Mouse (Mus musculus) thymus, postnatal 25 days (tissue): ENCODE data around the gene Gm5901.

Source experiments
- DNase-seq: peaks from one replicate; pipeline ENCODE4 v3.0.0; 2022

The Gm5901 gene

DNA sequence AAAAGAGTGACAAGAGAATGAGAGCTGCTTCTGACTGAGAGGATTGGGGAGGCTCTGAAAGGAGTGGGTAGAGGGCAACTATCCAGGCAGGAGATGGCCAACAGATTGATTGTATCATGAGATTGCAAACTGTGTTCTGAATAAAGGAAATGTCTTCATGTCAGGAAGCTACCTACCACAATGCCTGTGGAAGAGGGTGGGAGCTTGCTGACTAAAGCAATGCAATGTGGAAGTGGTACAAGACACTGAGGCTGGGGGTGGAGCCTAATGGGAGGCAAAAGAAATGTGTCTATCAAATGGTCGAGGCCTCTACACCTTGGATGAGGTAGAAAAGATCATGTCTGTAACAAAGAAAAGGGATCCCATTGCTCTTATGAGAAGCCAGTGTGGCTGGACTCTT is 31.5 kb downstream of the Gm5901 start:
- DNase-seq = no peak

DNA sequence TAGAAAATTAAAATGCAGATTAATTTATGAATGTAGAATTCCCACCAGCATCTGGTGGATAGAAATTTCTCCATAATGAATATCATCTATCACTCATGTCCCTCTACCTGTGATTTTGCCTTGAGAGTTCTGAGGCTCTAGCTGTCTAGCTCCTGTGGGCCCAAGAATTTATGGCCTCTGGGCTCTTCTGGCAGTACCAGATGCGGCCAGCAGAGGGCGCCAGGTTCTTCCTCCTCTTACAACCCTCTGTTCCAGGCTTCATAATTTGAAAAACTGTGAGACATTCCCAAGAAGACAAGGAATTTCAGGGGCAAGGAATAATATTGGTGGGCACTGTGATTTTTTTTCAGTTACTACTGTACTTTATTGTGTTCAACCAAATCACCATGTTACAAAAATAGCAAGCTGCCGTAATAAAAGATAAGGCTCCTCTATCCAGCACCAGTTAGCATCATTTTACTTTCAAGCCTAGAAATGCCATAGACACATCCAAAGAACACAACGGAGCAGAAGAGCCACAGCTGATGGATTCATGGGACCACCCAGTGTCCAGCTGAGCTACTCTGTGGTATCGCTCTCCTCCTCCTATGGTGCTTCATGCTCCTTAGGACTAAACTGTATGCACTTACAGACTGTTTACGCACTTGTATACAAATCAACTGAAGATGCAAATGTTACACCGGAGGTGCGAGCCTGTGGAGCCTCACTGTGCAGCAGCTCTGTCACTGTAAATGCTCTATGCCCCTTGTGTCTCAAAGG is 37.2 kb downstream of the Gm5901 start:
- peak; percentile 57 for DNase-seq

DNA sequence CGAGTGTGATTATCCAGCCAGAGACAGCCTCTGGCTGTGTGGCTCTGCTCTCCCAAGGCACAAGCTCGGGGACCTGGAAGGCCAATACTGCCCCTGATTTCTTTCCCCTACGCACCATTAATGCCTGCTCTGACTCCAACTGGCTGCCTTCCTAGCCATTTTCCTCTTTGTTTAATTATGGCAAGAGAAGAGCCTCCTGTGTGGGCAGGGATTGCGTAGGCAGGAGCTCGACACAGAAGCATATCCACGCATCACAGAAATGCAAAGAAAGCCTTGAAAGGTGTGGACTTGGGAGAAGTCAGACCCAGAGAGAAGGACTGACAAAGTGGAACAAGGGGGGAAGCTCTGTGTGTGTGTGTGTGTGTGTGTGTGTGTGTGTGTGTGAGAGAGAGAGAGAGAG is 39.5 kb downstream of the Gm5901 start:
- DNase-seq = no peak

DNA sequence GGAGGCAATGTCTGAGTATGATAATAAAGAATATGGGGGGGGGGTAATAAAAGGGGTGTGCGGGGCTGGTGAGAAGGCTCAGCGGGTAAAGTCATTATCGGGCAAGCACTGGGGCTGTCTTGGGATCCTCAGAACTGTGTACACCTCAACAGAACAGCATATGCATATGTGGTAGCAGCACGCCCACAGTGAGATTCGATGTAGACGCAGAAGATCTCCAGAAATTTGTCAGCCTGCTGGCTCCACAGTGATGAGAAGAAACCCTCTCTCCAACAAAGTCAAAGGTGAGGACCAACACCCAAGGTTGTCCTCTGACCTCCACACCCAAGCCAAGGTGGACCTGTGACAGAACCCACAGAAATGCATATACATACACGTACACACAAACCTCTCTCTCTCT is 41.7 kb downstream of the Gm5901 start:
- no peak for DNase-seq

DNA sequence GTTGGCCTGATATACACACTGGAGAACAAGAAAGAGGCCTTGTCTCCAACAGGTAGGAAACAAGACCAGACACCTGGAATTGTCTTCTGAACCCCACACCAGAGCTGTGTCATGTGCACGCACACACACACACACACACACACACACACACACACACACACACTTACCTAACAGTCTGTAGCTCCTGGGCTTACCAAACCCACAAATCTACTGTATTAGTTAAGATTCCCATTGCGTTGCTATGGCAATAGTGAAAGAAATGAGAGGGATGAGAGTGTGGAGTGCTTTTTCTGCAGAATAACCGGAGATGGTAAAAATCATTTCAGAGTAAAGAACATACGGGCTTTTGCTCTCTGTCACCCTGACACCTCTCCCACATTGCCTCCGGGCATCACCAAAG is 43.3 kb downstream of the Gm5901 start:
- DNase-seq = no peak

DNA sequence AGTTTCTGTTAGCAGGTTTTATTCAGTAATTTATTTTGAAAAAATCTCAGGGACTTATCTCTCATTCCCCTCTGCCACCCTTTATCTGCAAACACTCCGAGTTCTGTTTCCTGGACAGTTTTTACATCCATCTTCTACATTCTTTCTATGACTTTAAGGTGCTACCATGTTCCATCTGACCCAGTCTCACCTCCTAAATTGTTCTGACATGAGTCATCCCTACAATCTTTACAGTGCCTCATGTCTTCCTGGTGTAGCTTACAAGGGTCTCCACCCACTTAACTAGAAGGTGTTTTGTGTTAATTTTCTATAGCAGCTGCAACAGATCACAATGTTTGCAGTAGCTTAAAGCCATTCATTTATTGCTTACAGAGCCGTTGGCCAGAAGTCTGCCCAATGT is 46.1 kb downstream of the Gm5901 start:
- no peak for DNase-seq

DNA sequence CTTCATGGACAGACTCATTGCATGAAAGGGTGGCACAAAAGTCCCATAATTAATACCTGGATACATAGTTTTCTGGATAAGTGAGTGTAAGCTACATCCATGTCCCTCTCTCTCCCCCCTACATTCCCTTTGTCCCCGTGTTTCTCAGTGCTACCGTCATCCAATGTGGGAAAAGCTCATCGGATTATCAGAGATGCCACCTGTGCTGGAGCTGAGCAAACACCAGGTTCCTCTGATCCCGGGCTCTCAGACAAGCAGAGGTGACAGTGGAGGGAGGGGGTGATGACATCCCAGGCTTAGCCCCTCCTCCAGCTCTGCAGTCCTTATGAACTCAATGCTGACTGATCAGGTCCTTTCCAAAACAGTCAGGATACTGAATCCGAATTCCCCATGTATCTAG is 49.5 kb downstream of the Gm5901 start:
- no peak for DNase-seq

DNA sequence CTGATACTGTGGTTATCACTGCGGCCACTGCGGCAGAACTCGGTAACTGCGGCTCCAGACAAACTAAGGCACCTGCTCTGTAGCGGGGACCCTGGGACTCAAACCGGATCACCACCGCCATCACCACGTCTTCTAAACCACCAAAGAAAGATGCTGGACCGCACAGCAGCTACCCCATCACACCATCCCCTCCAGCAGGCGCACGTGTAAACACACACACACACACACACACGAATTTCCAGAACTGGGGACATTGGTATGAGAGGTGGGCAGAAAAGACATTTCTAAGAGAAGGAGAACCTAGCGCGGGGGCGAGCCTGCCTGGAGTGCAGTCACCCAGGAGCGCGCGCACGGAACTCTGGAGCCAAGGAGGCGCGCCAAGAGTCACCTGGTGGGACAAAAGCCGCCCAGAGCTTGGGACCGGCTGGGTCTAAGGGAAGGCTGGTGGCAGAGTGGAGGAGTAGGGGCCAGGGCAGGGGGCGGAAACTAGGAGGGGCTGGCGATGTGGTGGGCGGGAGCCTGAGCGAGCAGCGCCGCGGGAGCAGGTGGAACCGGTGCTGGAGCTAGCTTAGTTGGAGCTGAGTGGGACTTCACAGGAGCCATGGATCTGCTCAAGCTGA is 50.7 kb downstream of the Gm5901 start, which contains the start of gene Cckbr:
TSS of gene Cckbr (plus strand) at position 308 of the 620 bp plus-strand sequence.
- no peak for DNase-seq

DNA sequence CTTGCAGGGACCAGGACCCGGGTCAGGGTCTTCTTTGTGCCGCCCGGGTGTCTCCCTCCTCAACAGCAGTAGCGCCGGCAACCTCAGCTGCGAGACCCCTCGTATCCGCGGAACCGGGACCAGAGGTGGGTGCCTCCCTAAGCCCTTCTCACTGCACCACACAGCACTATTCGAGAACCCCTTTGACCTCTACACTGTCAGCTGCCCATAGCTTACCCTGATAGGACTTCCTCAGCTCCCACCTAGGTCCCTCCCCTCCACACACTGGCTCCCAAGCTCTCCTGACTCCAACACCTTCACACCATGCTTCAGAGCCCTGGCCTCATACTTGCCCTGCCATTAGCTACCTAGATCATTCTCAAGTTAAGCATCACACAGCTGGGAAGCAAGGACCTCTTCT is 51.2 kb downstream of the Gm5901 start:
- DNase-seq = no peak
